Mouse (Mus musculus) spleen, adult 2 months (tissue): ENCODE data around the gene Rora.

Experiments used
- CTCF ChIP-seq: fragments of 200-500 bp; IDR thresholded peaks from 2 replicates; pipeline ENCODE4 v1.5.1; 2011; ENCODE audit warnings: mild to moderate bottlenecking, inconsistent platforms; ENCODE audit not compliant: insufficient read depth, insufficient read length, insufficient replicate concordance; ENCODE audit errors: extremely low read depth
- POLR2A ChIP-seq: fragments of 200-500 bp; IDR thresholded peaks from 2 replicates; pipeline ENCODE4 v1.6.1; 2011; ENCODE audit warnings: low read depth, low read length, inconsistent platforms

- no peak for TF ChIP-seq CTCF
- no peak for TF ChIP-seq POLR2A
Observed at GRCm38 (mm10) chr9:69314451-69315210, 661.0 kb downstream of the Rora start.
